Mouse (Mus musculus) heart, postnatal 0 days (tissue): ENCODE data around the gene Mrpl4.

Source experiments
- CTCF ChIP-seq: IDR thresholded peaks from 2 replicates; pipeline ENCODE4 v1.5.1; 2016; ENCODE audit warnings: antibody characterized with exemption, control low read depth, low read depth
- EP300 ChIP-seq: IDR thresholded peaks from 2 replicates; pipeline ENCODE4 v1.6.1; 2016; ENCODE audit warnings: antibody characterized with exemption, low read depth

DNA sequence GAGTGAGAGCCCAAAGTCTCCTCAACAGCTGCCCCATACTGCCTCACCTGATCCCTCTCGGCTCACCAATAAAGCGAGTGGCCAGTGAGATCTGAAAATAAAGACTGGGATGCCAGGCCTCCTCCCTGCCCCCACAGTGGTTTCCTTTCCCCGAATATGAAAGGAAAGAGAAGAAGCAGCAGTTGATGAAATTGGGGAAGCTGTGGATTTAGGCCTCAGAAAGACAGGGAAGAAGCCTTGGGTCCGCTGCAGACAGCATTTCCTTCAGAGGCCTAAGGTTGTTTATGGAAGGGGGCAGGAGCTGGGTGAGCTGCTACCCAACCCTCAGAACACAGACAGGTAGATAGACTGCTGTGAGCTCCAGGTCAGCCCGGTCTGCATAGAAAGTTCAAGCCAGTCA lies 35.8 kb upstream of the Mrpl4 start:
- no peak for TF ChIP-seq CTCF
- TF ChIP-seq EP300, result no peak
